Mouse (Mus musculus): Measurements from ENCODE around the gene Fam149b. TPM values are rescaled to one million over a fixed set of nuclear protein-coding genes. Genes with fewer than 3 reads are reported as not detected.

Fam149b gene
- polyA plus RNA-seq, 1 experiment, result 1.1 TPM

- TF ChIP-seq TAL1 (IDR thresholded peaks at IDR 0.05; ENCODE audit: low read length), result no peak
- no peak for TF ChIP-seq GATA1 (IDR thresholded peaks at IDR 0.05; ENCODE audit: low read length)
- no peaks in the 10 kb centered on the region for H3K9me3 ChIP-seq (ENCODE audit: control insufficient read depth, low read length)
- peaks cover 93% of the 10 kb centered on the region for H3K36me3 ChIP-seq (ENCODE audit: control insufficient read depth)
- H3K4me3 ChIP-seq (replicated peaks), result no peak overlapping the region
- no peaks in the 10 kb centered on the region for H3K27me3 ChIP-seq (ENCODE audit: control insufficient read depth)
- peaks cover 13% of the 10 kb centered on the region for H3K4me1 ChIP-seq (ENCODE audit: control insufficient read depth)
These were observed 31.9 kb downstream of the Fam149b start for GRCm38 (mm10) chr14:20379753-20380430.

- Histone ChIP-seq H3K36me3 (ENCODE audit: control insufficient read depth) (peaks cover 68% of the 10 kb centered on the region), H3K9me3 (ENCODE audit: control insufficient read depth, low read length) (no peaks in the 10 kb centered on the region), H3K4me1 (ENCODE audit: control insufficient read depth) (peaks cover 53% of the 10 kb centered on the region), H3K4me3 (replicated peaks) (peak within 1 kb of the TSS; percentile 97), H3K27me3 (ENCODE audit: control insufficient read depth) (no peaks in the 10 kb centered on the region)
- TF ChIP-seq GATA1 (IDR thresholded peaks at IDR 0.05; ENCODE audit: low read length) (no peak), TAL1 (IDR thresholded peaks at IDR 0.05; ENCODE audit: low read length) (no peak)
These were observed 40.6 kb downstream of the Fam149b start, which contains the start of gene Dnajc9 for GRCm38 (mm10) chr14:20388441-20389129. TSS of gene Dnajc9 (minus strand) at chr14:20388910.

GRCm38 (mm10) chr14:20389446-20390079, 41.6 kb downstream of the Fam149b start:
- peaks cover 60% of the 10 kb centered on the region for H3K4me1 ChIP-seq (ENCODE audit: control insufficient read depth)
- H3K4me3 ChIP-seq (replicated peaks), result peak overlapping the region; percentile 97
- TF ChIP-seq TAL1 (IDR thresholded peaks at IDR 0.05; ENCODE audit: low read length) (no peak), GATA1 (IDR thresholded peaks at IDR 0.05; ENCODE audit: low read length) (no peak)
- H3K9me3 ChIP-seq (ENCODE audit: control insufficient read depth, low read length), result no peaks in the 10 kb centered on the region
- H3K27me3 ChIP-seq (ENCODE audit: control insufficient read depth), result no peaks in the 10 kb centered on the region
- peaks cover 59% of the 10 kb centered on the region for H3K36me3 ChIP-seq (ENCODE audit: control insufficient read depth)

GRCm38 (mm10) chr14:20392326-20392725, 44.4 kb downstream of the Fam149b start:
- H3K9me3 ChIP-seq (ENCODE audit: control insufficient read depth, low read length), result no peaks in the 10 kb centered on the region
- peaks cover 31% of the 10 kb centered on the region for H3K36me3 ChIP-seq (ENCODE audit: control insufficient read depth)
- peaks cover 42% of the 10 kb centered on the region for H3K4me1 ChIP-seq (ENCODE audit: control insufficient read depth)
- no peaks in the 10 kb centered on the region for H3K27me3 ChIP-seq (ENCODE audit: control insufficient read depth)
- no peak for TF ChIP-seq GATA1 (IDR thresholded peaks at IDR 0.05; ENCODE audit: low read length)
- no peak for TF ChIP-seq TAL1 (IDR thresholded peaks at IDR 0.05; ENCODE audit: low read length)
- H3K4me3 ChIP-seq (replicated peaks), result peak overlapping the region; percentile 40

GRCm38 (mm10) chr14:20393205-20393913, 45.4 kb downstream of the Fam149b start, which contains the start of gene Mrps16:
TSS of gene Mrps16 (minus strand) at chr14:20393634.
- Histone ChIP-seq H3K4me3 (replicated peaks) (peak within 1 kb of the TSS; percentile 70), H3K9me3 (ENCODE audit: control insufficient read depth, low read length) (no peaks in the 10 kb centered on the region), H3K36me3 (ENCODE audit: control insufficient read depth) (peaks cover 24% of the 10 kb centered on the region), H3K4me1 (ENCODE audit: control insufficient read depth) (peaks cover 35% of the 10 kb centered on the region), H3K27me3 (ENCODE audit: control insufficient read depth) (no peaks in the 10 kb centered on the region)
- TF ChIP-seq GATA1 (IDR thresholded peaks at IDR 0.05; ENCODE audit: low read length) (no peak), TAL1 (IDR thresholded peaks at IDR 0.05; ENCODE audit: low read length) (no peak)

- Histone ChIP-seq H3K4me3 (replicated peaks) (no peak overlapping the region), H3K9me3 (ENCODE audit: control insufficient read depth, low read length) (no peaks in the 10 kb centered on the region), H3K27me3 (ENCODE audit: control insufficient read depth) (no peaks in the 10 kb centered on the region), H3K36me3 (ENCODE audit: control insufficient read depth) (no peaks in the 10 kb centered on the region; the same call in 1 of the 2 replicates), H3K4me1 (ENCODE audit: control insufficient read depth) (peaks cover 17% of the 10 kb centered on the region)
- TF ChIP-seq TAL1 (IDR thresholded peaks at IDR 0.05; ENCODE audit: low read length) (no peak), GATA1 (IDR thresholded peaks at IDR 0.05; ENCODE audit: low read length) (no peak)
These were observed 49.3 kb downstream of the Fam149b start for GRCm38 (mm10) chr14:20397220-20397619.

- Histone ChIP-seq H3K4me3 (replicated peaks) (no peak overlapping the region), H3K4me1 (ENCODE audit: control insufficient read depth) (peaks cover 7% of the 10 kb centered on the region), H3K36me3 (ENCODE audit: control insufficient read depth) (no peaks in the 10 kb centered on the region), H3K27me3 (ENCODE audit: control insufficient read depth) (no peaks in the 10 kb centered on the region), H3K9me3 (ENCODE audit: control insufficient read depth, low read length) (no peaks in the 10 kb centered on the region)
- TF ChIP-seq TAL1 (IDR thresholded peaks at IDR 0.05; ENCODE audit: low read length) (no peak), GATA1 (IDR thresholded peaks at IDR 0.05; ENCODE audit: low read length) (no peak)
These were observed 50.9 kb downstream of the Fam149b start for GRCm38 (mm10) chr14:20398864-20399263.

GRCm38 (mm10) chr14:20400071-20400470, 52.1 kb downstream of the Fam149b start:
- Histone ChIP-seq H3K4me3 (replicated peaks) (no peak overlapping the region), H3K36me3 (ENCODE audit: control insufficient read depth) (no peaks in the 10 kb centered on the region), H3K9me3 (ENCODE audit: control insufficient read depth, low read length) (no peaks in the 10 kb centered on the region), H3K27me3 (ENCODE audit: control insufficient read depth) (no peaks in the 10 kb centered on the region), H3K4me1 (ENCODE audit: control insufficient read depth) (no peaks in the 10 kb centered on the region)
- TF ChIP-seq TAL1 (IDR thresholded peaks at IDR 0.05; ENCODE audit: low read length) (no peak), GATA1 (IDR thresholded peaks at IDR 0.05; ENCODE audit: low read length) (no peak)
